ENCODE assay signal across 8 mouse cellular contexts in the genomic region with DNA sequence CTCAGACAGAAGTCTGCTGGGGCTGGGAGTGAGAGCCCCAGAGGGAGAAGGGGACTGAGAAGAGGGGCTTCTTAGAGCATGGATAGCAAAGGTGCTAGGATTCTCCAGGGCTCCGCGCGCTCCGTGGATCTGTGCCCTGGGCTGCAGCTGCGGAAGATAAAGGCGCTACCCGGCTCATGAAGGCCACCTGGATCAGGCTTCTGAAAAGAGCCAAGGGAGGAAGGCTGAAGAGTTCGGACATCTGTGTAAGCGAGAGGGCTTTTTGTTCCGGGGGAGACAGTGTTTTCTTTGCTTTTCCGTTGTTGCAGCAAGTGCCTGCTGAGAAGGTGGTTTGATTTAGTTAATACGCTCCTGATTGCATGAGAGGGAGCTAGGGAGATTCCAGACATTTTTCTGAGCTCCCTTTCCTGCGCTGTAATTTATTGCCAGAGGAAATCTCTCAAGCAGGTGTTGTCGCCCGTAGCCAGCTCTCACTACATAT.
A peak's percentile ranks its signal among the peaks of the same experiment; 100 is the strongest.
DNase-seq lines count a peak whose midpoint lies in the region; ATAC-seq and TF ChIP-seq lines count a peak whose summit lies in the region.

No protein-coding gene starts in this region.

- TF ChIP-seq POLR2A in heart, adult 2 months (IDR thresholded peaks at IDR 0.05; ENCODE audit: insufficient read depth, low read depth, low read length) = no peak

- H3K4me1 ChIP-seq in heart, adult 2 months (ENCODE audit: control insufficient read depth, insufficient read depth, low read length) = peaks cover 3% of the 10 kb centered on the region; the same call in 1 of the 2 replicates

- ATAC-seq in megakaryocyte progenitor cell, adult 5-6 weeks (replicated peaks; ENCODE audit: poor library complexity) = no peak

- no peak overlapping the region for H3K4me3 ChIP-seq in heart, adult 2 months

- H3K36me3 ChIP-seq in heart, adult 2 months (ENCODE audit: control insufficient read depth, insufficient read depth, low read length) = peaks cover 4% of the 10 kb centered on the region; the same call in 1 of the 2 replicates

- no peak for TF ChIP-seq CTCF in heart, adult 2 months (IDR thresholded peaks at IDR 0.05)

- no peak for TF ChIP-seq EP300 in heart, adult 2 months (IDR thresholded peaks at IDR 0.05; ENCODE audit: insufficient read depth, low read depth, low read length)

- no peaks in the 10 kb centered on the region; the same call in 1 of the 2 replicates for H3K79me2 ChIP-seq in heart, adult 2 months (replicated peaks; ENCODE audit: control insufficient read depth, insufficient read depth, low read length)

- no peaks in the 10 kb centered on the region for H3K27me3 ChIP-seq in heart, adult 2 months (ENCODE audit: control insufficient read depth, insufficient read depth, low read length)

- 26% methylated on average over 15 of the region's 15 CpGs for WGBS in heart, adult 2 months

- DNase-seq in heart, adult 2 months = peak in 1 of 2 experiments; percentile 19
- DNase-seq in heart, adult 8-10 months (ENCODE audit: low spot score) = no peak
- DNase-seq in adrenal gland, postnatal 25 days = peak; percentile 21
- peak; percentile 44 for DNase-seq in forelimb bud, embryonic 11.5 days (ENCODE audit: low read depth, low spot score)
- DNase-seq in left cerebral cortex, postnatal 14 days (ENCODE audit: low spot score in 2 of 2) = peak; percentile 11 to 30
- peak; percentile 36 for DNase-seq in retina, embryonic 14.5 days (ENCODE audit: low spot score)
- DNase-seq in spleen, postnatal 14 days (ENCODE audit: low spot score in 2 of 2) = no peak

- no peak overlapping the region for H3K27ac ChIP-seq in heart, adult 2 months

- intact Hi-C loops in heart, adult 2 months (cut with DNase I) = no loop called here
- intact Hi-C loops in left cerebral cortex, postnatal 14 days (cut with DNase I) = loop anchor here (10.0 kb wide), 1 partner anchor 171 kb away; a partner anchor contains a TSS

- peak overlapping the region; percentile 8; the same call in 1 of the 2 replicates for H3K9ac ChIP-seq in heart, adult 2 months (ENCODE audit: low read depth, low read length)

Comparison
In these comparisons a context has a peak if more than half of its experiments do, and no peak if none do; other contexts are left out.
1. DNase-seq: peak in adrenal gland, postnatal 25 days (single experiment), forelimb bud, embryonic 11.5 days (single experiment), left cerebral cortex, postnatal 14 days (2 of 2) and retina, embryonic 14.5 days (single experiment); none in heart, adult 8-10 months (single experiment) and spleen, postnatal 14 days (0 of 2).